Mouse (Mus musculus) cortical plate, adult 2 months (tissue): Measurements from ENCODE around the gene Tcf7. TPM values are rescaled to one million over a fixed set of nuclear protein-coding genes. Genes with fewer than 3 reads are reported as not detected.

Experiments
- H3K27ac ChIP-seq: fragments of 200-500 bp; 2 replicates; pipeline ENCODE4 v1.5.1; 2012; ENCODE audit warnings: low read length, control low read depth, inconsistent platforms; ENCODE audit not compliant: insufficient read depth
- H3K4me1 ChIP-seq: fragments of 200-500 bp; 2 replicates; pipeline ENCODE4 v1.6.1; 2011; ENCODE audit warnings: low read length; ENCODE audit not compliant: control insufficient read depth, insufficient read depth
- H3K4me3 ChIP-seq: fragments of 200-500 bp; 2 replicates; pipeline ENCODE4 v1.5.1; 2011; ENCODE audit warnings: mild to moderate bottlenecking, low read length, control low read depth; ENCODE audit not compliant: insufficient read depth
- CTCF ChIP-seq: fragments of 200-500 bp; IDR thresholded peaks from 2 replicates; pipeline ENCODE4 v1.5.1; 2011; ENCODE audit warnings: mild to moderate bottlenecking, control low read depth, low read length; ENCODE audit not compliant: insufficient read depth; ENCODE audit errors: extremely low read depth
- POLR2A ChIP-seq: fragments of 200-500 bp; IDR thresholded peaks from 2 replicates; pipeline ENCODE4 v1.6.1; 2011; ENCODE audit warnings: mild to moderate bottlenecking, low read length, control low read depth; ENCODE audit not compliant: insufficient read depth; ENCODE audit errors: extremely low read depth
- polyA plus RNA-seq: library from polyadenylated mRNA; depleted of rRNA; stranded (reverse); fragments of >200 nt; gene quantifications from 2 replicates; pipeline ENCODE4 v1.2.3, GENCODE M21; 2012

Gene Tcf7
- polyA plus RNA-seq, 1 experiment, result 6.1 TPM

- H3K27ac ChIP-seq, result no peak overlapping the region
- no peak overlapping the region for H3K4me3 ChIP-seq
- no peaks in the 10 kb centered on the region for H3K4me1 ChIP-seq
- no peak for TF ChIP-seq POLR2A
- TF ChIP-seq CTCF, result no peak
These were observed 5.8 kb downstream of the Tcf7 start for GRCm38 (mm10) chr11:52276961-52277391.

GRCm38 (mm10) chr11:52275774-52276555 lies 6.8 kb downstream of the Tcf7 start:
- no peaks in the 10 kb centered on the region for H3K4me1 ChIP-seq
- TF ChIP-seq POLR2A (no peak), CTCF (no peak)
- H3K4me3 ChIP-seq, result no peak overlapping the region
- no peak overlapping the region for H3K27ac ChIP-seq

GRCm38 (mm10) chr11:52275366-52275765 lies 7.4 kb downstream of the Tcf7 start:
- TF ChIP-seq CTCF (no peak), POLR2A (no peak)
- no peaks in the 10 kb centered on the region for H3K4me1 ChIP-seq

GRCm38 (mm10) chr11:52274456-52275112 lies 8.2 kb downstream of the Tcf7 start:
- TF ChIP-seq POLR2A (no peak), CTCF (no peak)
- no peak overlapping the region for H3K27ac ChIP-seq
- no peaks in the 10 kb centered on the region for H3K4me1 ChIP-seq
- no peak overlapping the region for H3K4me3 ChIP-seq

More at GRCm38 (mm10) chr11:52275366-52275765, 7.4 kb downstream of the Tcf7 start:
- Histone ChIP-seq H3K27ac (no peak overlapping the region), H3K4me3 (no peak overlapping the region)

- H3K4me1 ChIP-seq, result no peaks in the 10 kb centered on the region
- no peak for TF ChIP-seq POLR2A
- TF ChIP-seq CTCF, result no peak
- H3K4me3 ChIP-seq, result no peak overlapping the region
- no peak overlapping the region for H3K27ac ChIP-seq
These were observed 8.9 kb downstream of the Tcf7 start for GRCm38 (mm10) chr11:52273942-52274330.

- peak overlapping the region; percentile 79 for H3K27ac ChIP-seq
- TF ChIP-seq POLR2A (no peak), CTCF (no peak)
- H3K4me3 ChIP-seq, result no peak overlapping the region
- no peaks in the 10 kb centered on the region for H3K4me1 ChIP-seq
These were observed 9.5 kb downstream of the Tcf7 start for GRCm38 (mm10) chr11:52273183-52273941.

- Histone ChIP-seq H3K4me3 (no peak overlapping the region), H3K4me1 (no peaks in the 10 kb centered on the region), H3K27ac (peak overlapping the region; percentile 79)
- no peak for TF ChIP-seq CTCF
- no peak for TF ChIP-seq POLR2A
These were observed 10.2 kb downstream of the Tcf7 start for GRCm38 (mm10) chr11:52272619-52273018.

GRCm38 (mm10) chr11:52271765-52272495 lies 10.9 kb downstream of the Tcf7 start:
- no peak overlapping the region for H3K27ac ChIP-seq
- no peak overlapping the region for H3K4me3 ChIP-seq
- no peaks in the 10 kb centered on the region for H3K4me1 ChIP-seq
- no peak for TF ChIP-seq CTCF
- no peak for TF ChIP-seq POLR2A

- no peak overlapping the region for H3K27ac ChIP-seq
- no peak for TF ChIP-seq CTCF
- TF ChIP-seq POLR2A, result no peak
- H3K4me3 ChIP-seq, result no peak overlapping the region
- no peaks in the 10 kb centered on the region for H3K4me1 ChIP-seq
These were observed 13.0 kb downstream of the Tcf7 start for GRCm38 (mm10) chr11:52269841-52270240.
